ENCODE assay signal across 12 mouse cellular contexts in genomic region chr19:41088491-41088890, GRCm38 (mm10). TPM values are rescaled to one million over a fixed set of nuclear protein-coding genes. Genes with fewer than 3 reads are reported as not detected.
DNase-seq lines count a peak whose midpoint lies in the region; ATAC-seq and TF ChIP-seq lines count a peak whose summit lies in the region.
"Had no signal": no experiment of that assay in that cellular context is flagged by ENCODE, and none has a peak within 500 bp of the region (broad histone marks: within the 10 kb centered on the region; RNA-seq: fewer than 3 reads in every experiment).

No protein-coding gene starts in this region.

- H3K4me2 ChIP-seq in kidney, embryonic 15.5 days, result peak overlapping the region; percentile 45
- peak overlapping the region; percentile 25; the same call in 1 of the 2 replicates for H3K4me2 ChIP-seq in liver, embryonic 15.5 days
- H3K4me2 ChIP-seq: embryonic facial prominence, embryonic 15.5 days had no signal

- H3K9ac ChIP-seq in kidney, embryonic 15.5 days, result no peak overlapping the region
- H3K9ac ChIP-seq in liver, embryonic 15.5 days, result no peak overlapping the region
- H3K9ac ChIP-seq: embryonic facial prominence, embryonic 15.5 days had no signal

- no peak overlapping the region for H3K4me3 ChIP-seq in kidney, embryonic 15.5 days (replicated peaks)
- peak overlapping the region; percentile 67 for H3K4me3 ChIP-seq in E14TG2a.4 (replicated peaks; ENCODE audit: low read length)
- peak overlapping the region; percentile 15; the same call in 1 of the 2 replicates for H3K4me3 ChIP-seq in bone marrow macrophage, adult 2 months (ENCODE audit: insufficient read depth, low read length)
- no peak overlapping the region for H3K4me3 ChIP-seq in liver, embryonic 15.5 days (replicated peaks)
- H3K4me3 ChIP-seq: embryonic facial prominence, embryonic 15.5 days had no signal

- no peak overlapping the region for H3K27ac ChIP-seq in kidney, embryonic 15.5 days
- H3K27ac ChIP-seq in bone marrow macrophage, adult 2 months (ENCODE audit: insufficient read depth, low read depth, low read length), result no peak overlapping the region
- no peak overlapping the region for H3K27ac ChIP-seq in liver, embryonic 15.5 days (replicated peaks)
- H3K27ac ChIP-seq: embryonic facial prominence, embryonic 15.5 days had no signal

- no peaks in the 10 kb centered on the region for H3K36me3 ChIP-seq in kidney, embryonic 15.5 days
- no peaks in the 10 kb centered on the region for H3K36me3 ChIP-seq in E14TG2a.4 (ENCODE audit: insufficient read depth, low read length)
- no peaks in the 10 kb centered on the region for H3K36me3 ChIP-seq in liver, embryonic 15.5 days (replicated peaks)
- H3K36me3 ChIP-seq: embryonic facial prominence, embryonic 15.5 days had no signal

- peaks cover 31% of the 10 kb centered on the region for H3K27me3 ChIP-seq in kidney, embryonic 15.5 days
- H3K27me3 ChIP-seq in E14TG2a.4 (ENCODE audit: insufficient read depth, low read length), result peaks cover 42% of the 10 kb centered on the region
- H3K27me3 ChIP-seq in liver, embryonic 15.5 days, result peaks cover 19% of the 10 kb centered on the region

- no peak for TF ChIP-seq CTCF in E14TG2a.4 (conservative IDR thresholded peaks at IDR 0.05; ENCODE audit: low read length)
- TF ChIP-seq CTCF in bone marrow macrophage, adult 2 months (IDR thresholded peaks at IDR 0.05; ENCODE audit: low read depth, low read length), result no peak

- no peaks in the 10 kb centered on the region for H3K9me3 ChIP-seq in kidney, embryonic 15.5 days (replicated peaks)
- no peaks in the 10 kb centered on the region for H3K9me3 ChIP-seq in E14TG2a.4 (ENCODE audit: low read length)
- H3K9me3 ChIP-seq in liver, embryonic 15.5 days (replicated peaks), result no peaks in the 10 kb centered on the region
- H3K9me3 ChIP-seq: embryonic facial prominence, embryonic 15.5 days had no signal

- 43% methylated on average over 18 of the region's 18 CpGs for WGBS in kidney, embryonic 15.5 days
- 28% methylated on average over 18 of the region's 18 CpGs for WGBS in liver, embryonic 15.5 days (ENCODE audit: insufficient replicate concordance)

- ATAC-seq in kidney, embryonic 15.5 days (replicated peaks; ENCODE audit: low FRiP score), result no peak
- no peak for ATAC-seq in liver, embryonic 15.5 days (ENCODE audit: insufficient read depth)

- TF ChIP-seq POLR2A in bone marrow macrophage, adult 2 months (IDR thresholded peaks at IDR 0.05; ENCODE audit: borderline replicate concordance, low read depth, low read length), result no peak

- no peak for DNase-seq in kidney, postnatal 14 days
- DNase-seq in left cerebral cortex, postnatal 14 days (ENCODE audit: low spot score in 2 of 2), result no peak
- no peak for DNase-seq in right cerebral cortex, postnatal 10 days (ENCODE audit: low spot score in 2 of 2)

- H3K4me1 ChIP-seq in kidney, embryonic 15.5 days, result no peaks in the 10 kb centered on the region; the same call in 1 of the 2 replicates
- peaks cover 14% of the 10 kb centered on the region for H3K4me1 ChIP-seq in E14TG2a.4 (replicated peaks; ENCODE audit: low read depth, low read length)
- H3K4me1 ChIP-seq in bone marrow macrophage, adult 2 months (ENCODE audit: control insufficient read depth, insufficient read depth, low read length), result peaks cover 22% of the 10 kb centered on the region
- H3K4me1 ChIP-seq in liver, embryonic 15.5 days (replicated peaks), result no peaks in the 10 kb centered on the region
- H3K4me1 ChIP-seq: embryonic facial prominence, embryonic 15.5 days had no signal

- intact Hi-C loops in left cerebral cortex, postnatal 14 days (cut with DNase I), result loop anchor here (5.0 to 10.0 kb wide), 3 partner anchors 154 to 679 kb away; partner anchors contain the start of gene Lcor

RNA-seq across cellular contexts. Expression of gene Opalin, which starts 11.6 kb away (rescaled TPM):
- not detected in 2 replicates for polyA plus RNA-seq in kidney, embryonic 15.5 days (2015; fragmentation: Nextera tagmentation; extraction: Ambion mirVana)
- not detected in 2 replicates for polyA plus RNA-seq in bone marrow macrophage, adult 2 months (2012; ENCODE audit: insufficient read depth, insufficient read length, missing spikeins)
- not detected in 2 replicates for polyA plus RNA-seq in liver, embryonic 15.5 days (2015; fragmentation: Nextera tagmentation; extraction: Ambion mirVana)
- 1 to 10 TPM; 3.7 to 5.1 TPM for total RNA-seq in left cerebral cortex, postnatal 14 days (2021)
- polyA plus RNA-seq: embryonic facial prominence, embryonic 15.5 days; gonadal fat pad, adult 2 months; liver, embryonic 16.5 days; stomach, embryonic 14.5 days had no signal

RNA-seq across cellular contexts. Expression of gene Dntt, which starts 59.4 kb away (rescaled TPM):
- 0.27 TPM in 1 of 2 replicates, not detected in the other for polyA plus RNA-seq in kidney, embryonic 15.5 days (2015; fragmentation: Nextera tagmentation; extraction: Ambion mirVana)
- not detected in 2 replicates for polyA plus RNA-seq in bone marrow macrophage, adult 2 months (2012; ENCODE audit: insufficient read depth, insufficient read length, missing spikeins)
- 0.06 TPM in 1 of 2 replicates, not detected in the other for polyA plus RNA-seq in liver, embryonic 15.5 days (2015; fragmentation: Nextera tagmentation; extraction: Ambion mirVana)
- total RNA-seq in left cerebral cortex, postnatal 14 days (2021), result not detected
- total RNA-seq: layer of hippocampus, adult 18-20 months had no signal
- polyA plus RNA-seq: liver, embryonic 16.5 days; stomach, embryonic 14.5 days had no signal

Comparison
In these comparisons a context has a peak if more than half of its experiments do, and no peak if none do; other contexts are left out.
1. H3K4me3 ChIP-seq: peak in E14TG2a.4 (single experiment) and bone marrow macrophage, adult 2 months (single experiment); none in kidney, embryonic 15.5 days (single experiment) and liver, embryonic 15.5 days (single experiment).